Mouse (Mus musculus) heart, adult 2 months (tissue): Measurements from ENCODE around the gene Efna1.

ENCODE experiments used
- CTCF ChIP-seq: fragments of 200-600 bp; IDR thresholded peaks from 2 replicates; pipeline ENCODE4 v1.8.1; 2022; ENCODE audit warnings: antibody characterized with exemption, mild to moderate bottlenecking, moderate library complexity
- EP300 ChIP-seq: fragments of 200-500 bp; IDR thresholded peaks from 2 replicates; pipeline ENCODE4 v1.6.1; 2011; ENCODE audit warnings: low read depth, low read length, control low read depth; ENCODE audit not compliant: insufficient read depth
- POLR2A ChIP-seq: fragments of 200-500 bp; IDR thresholded peaks from 2 replicates; pipeline ENCODE4 v1.6.1; 2011; ENCODE audit warnings: mild to moderate bottlenecking, low read depth, low read length, control low read depth; ENCODE audit not compliant: insufficient read depth

GRCm38 (mm10) chr3:89230561-89230960 lies 50.4 kb downstream of the Efna1 start:
- no peak for TF ChIP-seq POLR2A
- TF ChIP-seq EP300: no peak
- TF ChIP-seq CTCF: no peak
